Mouse (Mus musculus) lung, postnatal 0 days (tissue): ENCODE measurements around the gene Ffar4. TPM values are rescaled to one million over a fixed set of nuclear protein-coding genes. Genes with fewer than 3 reads are reported as not detected.
A peak's percentile ranks its signal among the peaks of the same experiment; 100 is the strongest.

Source experiments
- ATAC-seq: fragments of 200-750 bp; cut with Nextera tagmentation; 2 replicates; pipeline ENCODE4 v1.8.0; 2017; ENCODE audit warnings: moderate library complexity
- DNase-seq: peaks from one replicate; pipeline ENCODE4 v3.0.0-alpha.2; 2016; ENCODE audit warnings: low spot score
- H3K27ac ChIP-seq: fragments of 300-500 bp; sonication (generic); 2 replicates; pipeline ENCODE4 v1.5.1; 2014; ENCODE audit warnings: antibody characterized with exemption, mild to moderate bottlenecking, low read length, mixed read lengths
- H3K27me3 ChIP-seq: fragments of 300-500 bp; sonication (generic); replicated peaks from 2 replicates; pipeline ENCODE4 v1.6.1; 2014; ENCODE audit warnings: low read length, mixed read lengths; ENCODE audit not compliant: insufficient read depth
- H3K36me3 ChIP-seq: fragments of 300-500 bp; sonication (generic); 2 replicates; pipeline ENCODE4 v1.6.1; 2014; ENCODE audit warnings: low read length, mixed read lengths; ENCODE audit not compliant: insufficient read depth
- H3K4me1 ChIP-seq: fragments of 300-500 bp; sonication (generic); 2 replicates; pipeline ENCODE4 v1.6.1; 2014; ENCODE audit warnings: antibody characterized with exemption, low read depth, low read length, mixed read lengths; ENCODE audit not compliant: insufficient read depth
- H3K4me2 ChIP-seq: fragments of 300-500 bp; sonication (generic); replicated peaks from 2 replicates; pipeline ENCODE4 v1.6.1; 2014; ENCODE audit warnings: low read depth, mild to moderate bottlenecking, low read length, moderate library complexity, mixed read lengths
- H3K4me3 ChIP-seq: fragments of 300-500 bp; sonication (generic); 2 replicates; pipeline ENCODE4 v1.5.1; 2014; ENCODE audit warnings: low read depth, low read length
- H3K9ac ChIP-seq: fragments of 300-500 bp; sonication (generic); replicated peaks from 2 replicates; pipeline ENCODE4 v1.6.1; 2014; ENCODE audit warnings: low read depth, mild to moderate bottlenecking
- H3K9me3 ChIP-seq: fragments of 300-500 bp; sonication (generic); 2 replicates; pipeline ENCODE4 v1.6.1; 2016; ENCODE audit warnings: low read length, mixed read lengths
- CTCF ChIP-seq: IDR thresholded peaks from 2 replicates; pipeline ENCODE4 v1.5.1; 2016; ENCODE audit warnings: antibody characterized with exemption, mild to moderate bottlenecking
- EP300 ChIP-seq: IDR thresholded peaks from 2 replicates; pipeline ENCODE4 v1.6.1; 2016; ENCODE audit warnings: antibody characterized with exemption, mild to moderate bottlenecking, control low read depth
- WGBS: fragments of 180-500 bp; shearing (Covaris S2); extraction: QIAGEN DNeasy Blood & Tissue Kit; methylation state at CpG from one replicate; pipeline ENCODE4 v1.1.7; 2014; 5-methylcytosine and 5-hydroxymethylcytosine counted together
- polyA plus RNA-seq: library from polyadenylated mRNA; unstranded; fragments of >200 nt; fragmentation: Nextera tagmentation; extraction: Ambion mirVana; gene quantifications from 2 replicates; pipeline ENCODE4 v1.2.1, GENCODE M21; 2015

Gene Ffar4
- polyA plus RNA-seq = 7.2 and 8.9 TPM in 2 replicates

DNA sequence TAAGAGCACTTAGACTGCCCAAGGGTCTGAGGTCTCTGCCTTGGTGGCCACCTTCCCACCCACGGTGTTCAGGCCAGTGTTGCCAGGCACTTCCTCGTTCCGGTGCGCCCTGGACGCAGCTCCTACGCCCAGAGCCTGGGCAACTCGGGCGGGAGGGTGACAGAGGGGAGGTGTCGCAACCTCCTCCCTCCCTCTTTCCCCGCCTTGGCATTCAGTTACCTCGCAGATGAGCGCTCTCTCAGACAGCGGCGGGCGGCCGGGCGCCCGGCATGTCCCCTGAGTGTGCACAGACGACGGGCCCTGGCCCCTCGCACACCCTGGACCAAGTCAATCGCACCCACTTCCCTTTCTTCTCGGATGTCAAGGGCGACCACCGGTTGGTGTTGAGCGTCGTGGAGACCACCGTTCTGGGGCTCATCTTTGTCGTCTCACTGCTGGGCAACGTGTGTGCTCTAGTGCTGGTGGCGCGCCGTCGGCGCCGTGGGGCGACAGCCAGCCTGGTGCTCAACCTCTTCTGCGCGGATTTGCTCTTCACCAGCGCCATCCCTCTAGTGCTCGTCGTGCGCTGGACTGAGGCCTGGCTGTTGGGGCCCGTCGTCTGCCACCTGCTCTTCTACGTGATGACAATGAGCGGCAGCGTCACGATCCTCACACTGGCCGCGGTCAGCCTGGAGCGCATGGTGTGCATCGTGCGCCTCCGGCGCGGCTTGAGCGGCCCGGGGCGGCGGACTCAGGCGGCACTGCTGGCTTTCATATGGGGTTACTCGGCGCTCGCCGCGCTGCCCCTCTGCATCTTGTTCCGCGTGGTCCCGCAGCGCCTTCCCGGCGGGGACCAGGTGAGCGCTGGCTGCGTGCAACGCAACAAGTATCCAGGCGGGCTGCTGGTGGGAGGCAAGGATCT is at the start of gene Ffar4:
Ffar4 (plus strand) TSS at position 214 of the 901 bp plus-strand sequence.
- Histone ChIP-seq H3K9ac (no peak within 1 kb of the TSS), H3K9me3 (no peaks in the 10 kb centered on the region), H3K27me3 (peaks cover 17% of the 10 kb centered on the region), H3K36me3 (no peaks in the 10 kb centered on the region), H3K4me2 (peak within 1 kb of the TSS; percentile 49), H3K4me3 (peak within 1 kb of the TSS; percentile 20), H3K27ac (no peak within 1 kb of the TSS), H3K4me1 (no peaks in the 10 kb centered on the region)
- TF ChIP-seq EP300 (no peak), CTCF (no peak)
- ATAC-seq = peak; percentile 81
- under 1% methylated on average over 76 of the region's 77 CpGs for WGBS
- peak; percentile 64 for DNase-seq

DNA sequence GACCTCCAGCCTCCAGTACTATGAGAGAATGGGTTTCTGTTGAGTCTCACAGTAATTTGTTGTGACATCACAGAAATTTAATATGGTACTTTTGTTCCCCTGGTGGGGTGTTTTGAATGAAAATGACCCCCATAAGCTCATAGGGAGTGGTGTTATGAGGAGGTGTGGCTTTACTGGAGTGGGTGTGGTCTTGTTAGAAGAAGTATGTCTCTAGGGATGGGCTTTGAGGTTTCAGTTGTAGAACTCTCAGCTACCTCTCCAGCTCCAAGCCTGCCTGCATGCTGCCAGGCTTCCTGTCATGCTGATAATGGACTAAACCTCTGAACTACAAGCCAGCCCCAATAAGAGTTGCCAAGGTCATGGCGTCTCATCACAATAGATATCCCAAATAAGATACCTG is 47.2 kb upstream of the Ffar4 start:
- H3K9me3 ChIP-seq = no peaks in the 10 kb centered on the region
- no peak overlapping the region for H3K4me3 ChIP-seq
- H3K27me3 ChIP-seq = no peaks in the 10 kb centered on the region
- TF ChIP-seq EP300 (no peak), CTCF (no peak)
- WGBS = 85% methylated on average over 1 of the region's 1 CpGs
- no peaks in the 10 kb centered on the region for H3K4me1 ChIP-seq
- H3K27ac ChIP-seq = no peak overlapping the region
- ATAC-seq (no peak), DNase-seq (no peak)
- no peak overlapping the region for H3K9ac ChIP-seq
- H3K36me3 ChIP-seq = no peaks in the 10 kb centered on the region
- H3K4me2 ChIP-seq = no peak overlapping the region

DNA sequence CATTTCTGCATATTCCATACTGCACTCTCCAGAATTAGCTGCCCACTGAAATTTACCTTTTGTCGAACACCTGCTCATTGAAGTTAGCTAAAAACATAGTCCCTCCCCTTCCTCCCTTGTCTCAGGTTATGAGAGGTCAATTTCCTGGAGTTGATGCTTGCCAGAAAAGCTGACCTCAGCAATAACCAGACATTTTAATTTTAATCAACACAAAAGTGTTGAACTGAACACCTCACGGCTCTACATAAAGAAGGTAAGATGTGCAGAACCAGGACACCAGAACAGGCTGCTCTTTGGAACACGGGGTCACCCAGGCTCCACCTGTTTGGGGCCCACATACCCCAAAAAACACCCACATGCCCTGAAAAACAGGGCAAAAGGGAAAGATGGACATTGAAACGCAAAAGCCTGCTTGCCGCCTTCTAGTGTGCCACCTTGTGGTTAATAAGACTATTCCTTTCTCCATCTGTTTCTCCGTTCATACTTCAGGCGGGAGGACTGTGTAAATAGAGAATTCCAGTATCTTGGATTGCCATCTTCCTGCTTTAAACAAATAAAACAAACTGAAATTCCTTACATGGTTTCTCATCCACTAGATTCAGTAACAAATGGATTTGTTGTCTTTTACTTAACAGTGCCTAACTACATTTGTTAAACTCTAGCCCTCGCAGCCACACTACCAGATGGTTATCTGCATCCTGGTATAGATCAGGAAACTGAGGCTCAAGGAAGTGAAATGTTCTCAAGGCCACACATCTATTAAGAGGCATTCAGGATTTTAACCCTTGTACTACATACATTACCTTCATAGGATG is 43.4 kb upstream of the Ffar4 start:
- DNase-seq = peak; percentile 88
- peak; percentile 81 for TF ChIP-seq CTCF
- peak; percentile 24; the same call in 1 of the 2 replicates for TF ChIP-seq EP300
- H3K36me3 ChIP-seq = no peaks in the 10 kb centered on the region
- H3K4me3 ChIP-seq = peak overlapping the region; percentile 64
- no peaks in the 10 kb centered on the region for H3K4me1 ChIP-seq
- 22% methylated on average over 8 of the region's 8 CpGs for WGBS
- H3K9ac ChIP-seq = no peak overlapping the region
- peak overlapping the region; percentile 72 for H3K4me2 ChIP-seq
- no peaks in the 10 kb centered on the region for H3K9me3 ChIP-seq
- no peak overlapping the region for H3K27ac ChIP-seq
- no peak for ATAC-seq
- no peaks in the 10 kb centered on the region for H3K27me3 ChIP-seq

DNA sequence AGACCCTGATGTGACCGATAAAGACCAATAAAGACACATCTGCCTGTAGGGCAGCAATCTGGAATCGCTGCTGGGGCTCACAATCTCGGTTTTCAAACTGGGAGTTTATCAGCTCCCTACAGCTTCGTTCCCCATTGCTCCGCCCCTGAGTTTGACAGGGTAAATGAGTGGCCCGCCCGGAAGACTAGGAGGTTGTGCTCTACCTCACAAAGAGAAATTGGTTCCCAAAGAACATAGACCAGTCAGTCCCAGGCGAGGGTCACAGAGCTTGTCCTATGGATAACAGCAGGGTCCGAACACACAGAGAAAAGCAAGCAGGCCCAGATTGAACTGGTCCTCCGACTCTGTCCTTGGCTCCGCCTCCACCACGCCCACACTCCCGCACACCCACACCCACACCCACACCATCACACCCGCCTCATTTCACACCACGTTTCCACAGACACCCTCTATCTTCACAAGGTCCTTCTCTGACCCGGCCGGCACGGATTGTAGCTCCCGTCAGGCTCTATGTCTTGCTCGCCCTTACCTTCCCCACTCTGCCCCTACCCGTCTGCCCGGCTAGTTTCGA is 42.6 kb upstream of the Ffar4 start:
- Histone ChIP-seq H3K27ac (no peak overlapping the region), H3K4me3 (peak overlapping the region; percentile 64), H3K36me3 (no peaks in the 10 kb centered on the region), H3K4me1 (no peaks in the 10 kb centered on the region), H3K9me3 (no peaks in the 10 kb centered on the region), H3K9ac (no peak overlapping the region), H3K27me3 (no peaks in the 10 kb centered on the region), H3K4me2 (peak overlapping the region; percentile 72)
- peak; percentile 91 for DNase-seq
- under 1% methylated on average over 23 of the region's 23 CpGs for WGBS
- ATAC-seq = peak; percentile 92
- TF ChIP-seq EP300 = no peak
- no peak for TF ChIP-seq CTCF

DNA sequence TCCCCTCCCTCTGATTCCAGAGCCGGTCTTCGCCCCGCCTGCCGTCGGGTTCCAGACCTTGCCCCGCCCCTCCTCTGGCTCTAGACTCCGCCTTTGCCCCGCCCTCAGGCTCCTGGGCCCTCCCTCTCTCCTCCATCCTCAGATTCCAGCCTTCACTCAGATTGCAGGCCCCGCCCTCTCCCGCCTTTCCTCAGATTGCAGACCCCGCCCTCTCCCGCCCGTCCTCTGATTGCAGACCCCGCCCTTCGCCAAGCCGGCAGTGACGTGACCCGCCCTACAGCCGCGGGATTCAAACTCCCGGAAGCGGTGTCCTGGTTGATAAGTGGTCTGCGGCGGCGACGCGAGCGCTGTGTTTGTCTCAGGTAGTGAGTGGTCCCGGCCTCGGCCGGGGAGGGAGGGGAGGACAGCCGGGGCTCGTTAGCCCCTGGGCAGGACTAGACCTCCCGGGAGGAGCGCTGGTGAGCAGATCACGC is 42.1 kb upstream of the Ffar4 start, which contains the start of gene Cep55:
Cep55 (plus strand) TSS at position 292 of the 473 bp plus-strand sequence.
- peak within 1 kb of the TSS; percentile 64 for H3K4me3 ChIP-seq
- TF ChIP-seq EP300 (no peak), CTCF (no peak)
- ATAC-seq = peak; percentile 98
- H3K4me2 ChIP-seq = peak within 1 kb of the TSS; percentile 96
- 0 out of 2 replicates have a peak within 1 kb of the TSS, but pooled peaks have one; percentile 3 for H3K9ac ChIP-seq
- H3K27me3 ChIP-seq = no peaks in the 10 kb centered on the region
- 5% methylated on average over 36 of the region's 36 CpGs for WGBS
- no peaks in the 10 kb centered on the region for H3K36me3 ChIP-seq
- no peaks in the 10 kb centered on the region for H3K9me3 ChIP-seq
- DNase-seq = peak; percentile 100
- H3K27ac ChIP-seq = no peak within 1 kb of the TSS
- no peaks in the 10 kb centered on the region for H3K4me1 ChIP-seq

DNA sequence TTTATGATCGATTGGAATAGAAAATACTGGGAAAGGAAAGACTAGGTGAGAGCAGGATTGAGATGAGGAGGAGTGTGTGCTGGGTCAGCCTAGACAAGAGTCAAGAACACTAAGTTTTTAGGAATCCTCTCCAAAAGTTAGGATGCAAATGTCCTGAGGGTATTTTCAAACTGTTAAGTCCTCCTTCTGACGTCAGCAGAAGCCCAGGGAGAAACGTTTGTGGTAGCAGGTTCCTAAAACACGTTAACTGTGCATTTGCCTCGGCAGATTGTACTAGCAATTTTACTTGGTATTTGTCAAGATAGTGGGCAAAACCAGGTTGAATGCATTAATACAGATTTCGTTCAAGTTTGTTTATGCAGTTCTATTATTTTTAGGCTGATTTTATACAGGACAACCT is 41.1 kb upstream of the Ffar4 start:
- H3K27ac ChIP-seq = no peak overlapping the region
- no peak overlapping the region for H3K4me3 ChIP-seq
- H3K36me3 ChIP-seq = no peaks in the 10 kb centered on the region
- no peak for ATAC-seq
- H3K4me1 ChIP-seq = no peaks in the 10 kb centered on the region
- no peak overlapping the region for H3K9ac ChIP-seq
- no peak for DNase-seq
- H3K9me3 ChIP-seq = no peaks in the 10 kb centered on the region
- H3K27me3 ChIP-seq = no peaks in the 10 kb centered on the region
- H3K4me2 ChIP-seq = no peak overlapping the region
- no peak for TF ChIP-seq CTCF
- TF ChIP-seq EP300 = no peak
- WGBS = 9% methylated on average over 6 of the region's 6 CpGs
